Mouse (Mus musculus) retina, postnatal 1 day (tissue): ENCODE results near the gene Slc22a4.
"Not testable (repeated sequence)": the region's sequence is repeated elsewhere in the genome, so short reads cannot be mapped to it uniquely, and the experiment has no call there.

ENCODE experiments used
- DNase-seq: peaks from one replicate; pipeline ENCODE4 v3.0.0-alpha.2; 2012

The Slc22a4 gene

DNA sequence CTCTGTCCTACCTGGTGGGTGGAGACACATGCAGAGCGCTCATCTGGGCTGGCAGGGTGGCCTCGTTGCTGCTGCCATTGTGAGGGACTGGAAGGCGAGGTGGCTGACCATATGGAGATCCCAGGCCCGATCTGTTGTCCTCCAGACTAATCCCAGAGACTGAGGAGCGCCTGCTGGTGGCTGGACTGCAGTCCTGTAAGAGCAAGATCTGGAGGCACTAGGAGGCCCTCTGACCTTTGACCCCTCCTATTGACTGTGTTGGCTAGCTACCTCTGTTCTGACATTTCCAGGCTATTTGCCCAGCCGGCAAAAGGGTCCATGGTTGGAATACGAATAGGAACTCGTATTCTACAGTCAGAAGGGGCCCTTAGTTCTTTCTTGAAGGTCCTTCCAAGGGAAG is 28.2 kb upstream of the Slc22a4 start:
- DNase-seq, result peak; percentile 55

DNA sequence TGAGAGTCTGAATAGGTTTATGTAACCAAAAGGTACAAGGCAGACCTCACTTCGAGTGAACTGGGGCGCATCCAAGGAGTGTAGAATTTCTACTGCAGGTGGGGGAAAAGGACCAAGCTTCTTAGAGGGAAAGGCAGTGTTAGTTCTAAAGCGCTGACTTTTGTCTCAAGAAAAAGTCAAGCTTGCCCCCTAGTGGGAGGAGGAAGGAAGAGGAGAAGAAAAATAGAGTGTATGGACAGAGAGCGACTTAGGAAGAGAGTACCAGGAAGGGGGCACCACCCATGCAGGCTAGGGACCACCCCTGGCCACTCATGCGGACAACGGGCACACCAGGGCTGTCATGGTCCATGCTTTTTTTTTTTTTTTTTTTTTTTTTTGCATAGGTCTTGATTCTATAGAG is 26.4 kb upstream of the Slc22a4 start:
- peak; percentile 71 for DNase-seq

GRCm38 (mm10) chr11:54053090-54053489 is 25.2 kb upstream of the Slc22a4 start:
- no peak for DNase-seq

GRCm38 (mm10) chr11:54052128-54052527 is 24.2 kb upstream of the Slc22a4 start:
- no peak for DNase-seq

DNA sequence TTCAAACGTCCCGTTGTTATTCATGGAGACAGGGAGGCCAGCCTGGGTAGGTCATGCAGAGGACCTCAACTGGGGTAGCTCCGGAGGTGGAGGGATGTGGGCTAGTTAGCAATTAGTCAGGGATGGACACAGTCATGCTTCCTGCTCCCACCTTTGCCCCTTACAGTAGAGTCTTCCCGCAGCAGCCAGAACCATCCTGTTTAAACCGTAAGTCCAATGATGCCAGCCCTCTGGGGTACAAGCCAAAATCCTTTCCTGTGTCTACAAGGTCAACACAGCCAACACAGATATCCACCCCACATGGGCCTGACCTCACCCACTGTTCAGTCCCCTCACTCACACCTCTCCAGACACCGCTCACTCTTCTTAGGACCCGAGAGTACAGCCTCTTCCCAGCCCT is 23.3 kb upstream of the Slc22a4 start:
- no peak for DNase-seq

GRCm38 (mm10) chr11:54050205-54050604 is 22.3 kb upstream of the Slc22a4 start:
- DNase-seq, result no peak

DNA sequence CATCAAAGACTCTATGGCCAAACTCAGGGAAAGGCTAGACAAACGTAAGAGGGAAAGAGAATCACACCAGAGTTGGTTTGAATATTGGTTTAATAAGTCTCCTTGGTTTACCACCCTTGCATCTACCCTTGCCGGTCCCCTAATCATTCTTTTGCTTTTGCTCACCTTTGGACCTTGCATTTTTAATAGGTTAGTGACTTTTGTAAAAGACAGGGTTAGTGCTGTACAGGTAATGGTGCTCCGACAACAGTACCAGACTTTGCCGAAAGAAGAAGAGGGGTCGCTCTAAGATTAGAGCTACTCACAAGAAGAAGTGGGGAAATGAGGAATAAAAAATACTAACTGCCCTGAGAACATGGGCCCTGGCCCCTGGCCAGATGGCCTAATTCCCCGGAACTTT is 12.8 kb upstream of the Slc22a4 start:
- no peak for DNase-seq

GRCm38 (mm10) chr11:54032872-54033271 is 5.0 kb upstream of the Slc22a4 start:
- DNase-seq, result not testable (repeated sequence)

GRCm38 (mm10) chr11:54028997-54029396 is 1.1 kb upstream of the Slc22a4 start:
- no peak for DNase-seq

DNA sequence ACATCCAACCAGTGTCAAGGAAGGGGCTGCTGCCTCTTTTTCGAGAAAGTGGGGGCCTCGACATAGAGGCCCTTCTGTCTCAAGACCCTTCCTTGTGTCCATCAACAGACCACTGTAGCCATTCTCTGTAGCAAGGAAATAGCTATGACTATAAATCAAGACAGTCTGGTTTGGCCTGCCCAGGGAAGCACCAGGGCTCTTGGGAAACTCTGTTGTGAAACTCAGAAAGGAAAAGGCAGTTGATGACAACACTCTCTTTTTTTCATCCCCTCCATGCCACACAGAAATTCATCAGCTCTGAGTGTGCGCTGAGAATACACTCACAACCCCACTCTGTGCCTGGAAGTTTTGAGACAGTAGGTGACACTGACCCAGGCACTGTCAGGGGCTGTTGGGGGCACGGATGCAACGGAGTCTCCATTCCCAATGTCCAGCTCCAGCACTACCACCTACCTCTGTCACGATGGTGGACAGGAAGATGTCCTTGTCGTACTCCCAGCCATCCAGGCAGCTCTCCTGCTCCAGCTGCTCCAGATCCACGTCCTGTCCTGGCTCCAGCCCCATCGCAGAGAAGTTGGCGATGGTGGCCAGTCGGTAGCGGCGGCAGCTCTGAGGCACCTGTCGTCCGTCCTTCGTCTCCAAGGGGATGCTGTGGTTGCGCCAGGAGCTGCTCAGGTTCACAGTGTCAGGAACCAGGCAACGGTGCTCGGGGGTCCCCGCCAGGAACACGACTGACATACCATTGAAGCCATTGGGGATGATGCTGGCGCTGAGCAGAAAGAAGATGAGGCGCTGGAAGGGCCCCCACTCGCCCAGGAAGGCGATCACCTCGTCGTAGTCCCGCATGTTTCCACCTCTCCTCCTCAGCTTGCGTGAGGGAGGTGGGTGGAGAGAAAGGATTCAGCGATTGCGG is 503 bp downstream of the Slc22a4 start:
- no peak for DNase-seq

- no peak for DNase-seq
Observed at GRCm38 (mm10) chr11:54026491-54027041, 1.3 kb downstream of the Slc22a4 start.

DNA sequence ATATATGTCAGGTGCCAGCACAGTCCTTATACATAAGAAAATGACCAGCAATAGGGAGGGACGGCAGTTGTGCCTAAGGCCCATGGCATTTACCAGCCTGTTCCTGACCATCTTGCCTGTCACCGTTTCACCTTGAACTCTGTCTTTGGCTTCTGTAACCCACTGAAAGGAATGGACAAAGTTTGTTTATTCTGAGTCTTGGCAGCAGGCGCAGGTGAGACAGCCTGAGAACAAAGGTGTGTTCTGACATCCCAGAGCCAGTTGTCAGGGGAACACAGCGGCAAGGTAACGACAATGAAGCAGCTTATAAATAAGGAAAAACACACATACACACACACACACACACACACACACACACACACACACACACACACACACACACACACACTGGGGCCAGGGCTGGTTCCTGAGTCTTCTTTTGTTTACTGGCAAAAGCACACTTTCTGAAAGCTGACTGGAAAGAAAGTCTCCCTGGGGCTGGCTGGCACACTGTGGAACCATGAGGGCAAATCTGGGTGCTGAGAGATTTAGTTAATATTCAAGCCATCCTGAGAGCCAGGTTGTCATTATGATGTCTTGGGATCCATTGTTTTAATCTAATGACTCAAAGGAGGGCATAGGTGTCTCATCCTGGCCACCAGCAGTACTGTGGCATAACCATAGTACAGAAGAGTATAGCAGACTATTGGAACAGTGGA is 6.3 kb downstream of the Slc22a4 start:
- no peak for DNase-seq

DNA sequence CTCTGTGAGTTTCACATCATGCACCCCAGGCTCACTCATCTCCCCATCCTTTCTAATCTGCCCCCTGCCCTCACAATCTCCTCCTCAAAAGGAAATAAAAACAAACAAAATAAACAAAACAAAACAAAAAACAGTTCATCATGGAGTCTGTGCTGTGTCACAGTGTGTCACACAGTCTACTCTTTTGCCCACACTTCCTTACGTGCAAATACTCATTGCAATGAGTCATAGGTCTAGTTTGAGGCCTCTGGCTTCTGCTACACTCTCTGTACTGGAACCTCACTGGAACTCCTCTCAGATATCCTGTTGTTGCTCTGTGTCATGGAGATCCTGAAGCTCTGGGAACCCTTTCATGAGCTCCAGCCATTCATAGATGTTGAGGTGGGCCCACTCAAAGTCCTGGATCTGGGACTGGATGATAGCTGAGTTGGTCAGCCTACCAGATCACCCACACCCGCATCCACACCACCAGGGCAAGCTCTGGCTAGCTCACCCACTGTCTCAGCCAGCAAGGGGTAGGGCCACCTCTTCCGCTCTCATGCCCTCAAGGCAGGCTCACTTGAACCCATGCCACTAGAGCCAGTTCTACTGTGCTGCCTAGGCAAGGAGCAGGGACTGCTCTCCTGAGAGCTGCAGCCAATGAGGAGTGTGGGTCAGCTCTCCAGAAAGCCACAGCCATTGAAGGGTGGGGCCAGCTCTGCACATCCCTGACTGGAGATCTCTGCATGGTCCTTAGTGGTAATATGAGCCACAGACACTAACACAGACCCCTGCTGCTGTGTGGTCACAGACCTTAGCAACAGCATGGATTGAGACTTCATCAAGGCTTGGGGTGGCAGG is 8.8 kb downstream of the Slc22a4 start:
- DNase-seq, result no peak

DNA sequence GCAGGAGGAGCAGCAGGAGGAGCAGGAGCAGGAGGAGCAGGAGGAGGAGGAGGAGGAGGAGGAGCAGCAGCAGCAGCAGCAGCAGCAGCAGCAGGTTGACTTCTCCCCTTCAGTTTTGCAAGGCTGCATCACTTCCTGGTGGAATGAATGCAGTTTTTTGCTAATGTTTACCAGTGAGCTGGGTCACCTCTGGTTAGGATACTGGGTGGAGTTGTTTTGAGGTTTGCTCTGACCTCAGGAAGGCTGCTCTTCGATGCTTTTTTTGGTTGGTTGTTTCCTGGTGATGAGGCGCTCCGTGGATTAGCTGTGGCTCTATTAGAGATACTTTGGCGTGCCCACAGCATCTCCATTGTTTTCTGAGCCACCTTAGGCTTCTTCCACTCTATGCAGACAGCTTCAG is 10.3 kb downstream of the Slc22a4 start:
- no peak for DNase-seq

- DNase-seq, result peak; percentile 63
Observed at GRCm38 (mm10) chr11:54016051-54016450, 11.8 kb downstream of the Slc22a4 start.

- DNase-seq, result no peak
Observed at GRCm38 (mm10) chr11:54012961-54013360, 14.9 kb downstream of the Slc22a4 start.

- no peak for DNase-seq
Observed at GRCm38 (mm10) chr11:54011255-54011654, 16.6 kb downstream of the Slc22a4 start.

- no peak for DNase-seq
Observed at GRCm38 (mm10) chr11:54008416-54008920, 19.4 kb downstream of the Slc22a4 start.

- DNase-seq, result no peak
Observed at GRCm38 (mm10) chr11:54007717-54008116, 20.2 kb downstream of the Slc22a4 start.

GRCm38 (mm10) chr11:54006901-54007300 is 21.0 kb downstream of the Slc22a4 start:
- no peak for DNase-seq

DNA sequence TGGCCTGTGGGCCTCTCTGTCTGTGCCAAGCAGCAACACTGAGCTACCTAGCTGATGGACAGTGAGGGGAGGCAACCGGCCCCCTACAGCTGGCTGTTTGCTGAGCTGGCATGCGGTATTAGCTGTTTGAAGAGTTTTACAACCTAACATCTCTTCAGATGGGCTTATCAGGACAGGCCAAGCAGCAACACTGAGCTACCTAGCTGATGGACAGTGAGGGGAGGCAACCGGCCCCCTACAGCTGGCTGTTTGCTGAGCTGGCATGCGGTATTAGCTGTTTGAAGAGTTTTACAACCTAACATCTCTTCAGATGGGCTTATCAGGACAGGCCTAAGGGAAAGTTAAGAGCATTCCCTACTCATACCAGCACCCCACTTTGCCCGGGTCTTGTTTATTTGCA is 21.5 kb downstream of the Slc22a4 start:
- not testable (repeated sequence) for DNase-seq

GRCm38 (mm10) chr11:54004734-54005133 is 23.2 kb downstream of the Slc22a4 start:
- no peak for DNase-seq

DNA sequence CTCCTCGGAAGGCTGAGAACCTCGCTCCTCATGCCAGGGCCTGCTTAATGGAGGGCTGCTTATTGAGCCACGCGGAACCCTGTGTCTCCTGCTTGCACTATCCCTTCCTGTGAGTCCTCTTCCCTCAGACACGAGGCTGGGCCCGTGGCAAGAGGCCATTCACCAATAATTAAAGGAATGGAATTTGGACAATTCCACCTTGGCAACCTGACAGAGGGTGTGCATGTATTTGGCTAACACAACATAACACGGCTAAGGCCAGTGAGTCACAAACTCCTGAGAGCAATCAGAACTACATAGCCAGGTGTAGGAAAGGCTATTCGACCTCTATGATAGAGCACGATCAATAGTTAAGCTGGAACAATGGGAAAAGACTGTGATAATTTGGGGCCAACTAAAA is 23.7 kb downstream of the Slc22a4 start:
- DNase-seq, result no peak
